Mouse (Mus musculus) lung, adult 10 weeks (tissue): ENCODE measurements around the gene Krt8. TPM values are rescaled to one million over a fixed set of nuclear protein-coding genes. Genes with fewer than 3 reads are reported as not detected.

Experiments
- polyA plus RNA-seq: library from polyadenylated mRNA; stranded (reverse); fragments of 350-450 nt; fragmentation: Illumina TruSeq; extraction: RNeasy Lipid Tissue Mini Kit (QIAGEN cat#74804); gene quantifications from one replicate; pipeline ENCODE4 v1.2.3, GENCODE M21; 2014; ENCODE audit warnings: low read depth, low replicate concordance; ENCODE audit not compliant: insufficient read depth

Gene Krt8
- 137 TPM for polyA plus RNA-seq

GRCm38 (mm10) chr15:102004189-102004588 lies at the start of gene Krt8:
Gene Krt8, minus strand, starts transcription at chr15:102004482.

GRCm38 (mm10) chr15:102028040-102028439 lies 23.8 kb upstream of the Krt8 start, which contains the start of gene Krt18:
Gene Krt18, plus strand, starts transcription at chr15:102028180.

GRCm38 (mm10) chr15:101954187-101954586 lies 50.1 kb downstream of the Krt8 start, which contains the start of gene Krt78:
Gene Krt78, minus strand, starts transcription at chr15:101954287.

Other genes starting within 250 kb of the Krt8 start
- not detected for gene Krt72, start 218.0 kb downstream of the Krt8 start, polyA plus RNA-seq
- gene Krt73, start 202.1 kb downstream of the Krt8 start, polyA plus RNA-seq: not detected
- gene Krt2, start 186.3 kb downstream of the Krt8 start, polyA plus RNA-seq: not detected
- gene Krt1, start 153.7 kb downstream of the Krt8 start, polyA plus RNA-seq: 0.15 TPM
- gene Krt77, start 134.8 kb downstream of the Krt8 start, polyA plus RNA-seq: not detected
- gene Krt76, start 111.6 kb downstream of the Krt8 start, polyA plus RNA-seq: not detected
- gene Krt4, start 79.7 kb downstream of the Krt8 start, polyA plus RNA-seq: not detected
- gene Krt79, start 64.2 kb downstream of the Krt8 start, polyA plus RNA-seq: 13.3 TPM
- gene Krt78, start 50.2 kb downstream of the Krt8 start, polyA plus RNA-seq: 0.10 TPM
- gene Krt18, start 23.7 kb upstream of the Krt8 start, polyA plus RNA-seq: 91.4 TPM
- gene Eif4b, start 69.3 kb upstream of the Krt8 start, polyA plus RNA-seq: 66.8 TPM
- gene Tns2, start 95.9 kb upstream of the Krt8 start, polyA plus RNA-seq: 166 TPM
- gene Spryd3, start 131.8 kb upstream of the Krt8 start, polyA plus RNA-seq: 27.8 TPM
- 398 TPM for gene Igfbp6, start 139.9 kb upstream of the Krt8 start, polyA plus RNA-seq
- 0.20 TPM for gene Soat2, start 146.0 kb upstream of the Krt8 start, polyA plus RNA-seq
- gene Zfp740, start 198.8 kb upstream of the Krt8 start, polyA plus RNA-seq: 35.1 TPM
- gene Csad, start 200.2 kb upstream of the Krt8 start, polyA plus RNA-seq: 26.9 TPM
- gene Itgb7, start 227.5 kb upstream of the Krt8 start, polyA plus RNA-seq: 31.0 TPM